Comparison of ENCODE assay signal across 8 mouse cellular contexts in genomic region chr14:74867076-74868042, GRCm38 (mm10).
DNase-seq lines count a peak whose midpoint lies in the region; ATAC-seq and TF ChIP-seq lines count a peak whose summit lies in the region.

No protein-coding gene starts in this region.

- no peaks in the 10 kb centered on the region for H3K27me3 ChIP-seq in limb, embryonic 14.5 days (ENCODE audit: control insufficient read depth, insufficient read depth, low read length)
- H3K27me3 ChIP-seq in stomach, embryonic 16.5 days (ENCODE audit: control insufficient read depth, insufficient read depth, low read length): no peaks in the 10 kb centered on the region

- H3K9ac ChIP-seq in limb, embryonic 14.5 days (ENCODE audit: low read depth, low read length, severe bottlenecking): no peak overlapping the region
- no peak overlapping the region for H3K9ac ChIP-seq in stomach, embryonic 16.5 days (ENCODE audit: low read length)

- no peaks in the 10 kb centered on the region for H3K9me3 ChIP-seq in limb, embryonic 14.5 days (ENCODE audit: control insufficient read depth, low read length)
- no peaks in the 10 kb centered on the region for H3K9me3 ChIP-seq in stomach, embryonic 16.5 days (replicated peaks; ENCODE audit: control insufficient read depth, low read length)

- H3K4me2 ChIP-seq in limb, embryonic 14.5 days (replicated peaks; ENCODE audit: low read depth, low read length, severe bottlenecking): peak overlapping the region; percentile 24
- H3K4me2 ChIP-seq in stomach, embryonic 16.5 days (ENCODE audit: low read depth, low read length): 0 out of 2 replicates have a peak overlapping the region, but pooled peaks have one; percentile 3

- TF ChIP-seq POLR2A in limb, embryonic 14.5 days (IDR thresholded peaks at IDR 0.05; ENCODE audit: borderline replicate concordance, extremely low read depth, insufficient read depth, insufficient read length): no peak

- peak; percentile 46; the same call in 1 of the 2 replicates for ATAC-seq in limb, embryonic 14.5 days (ENCODE audit: low FRiP score, low read depth)
- ATAC-seq in stomach, embryonic 16.5 days (ENCODE audit: insufficient read depth, low FRiP score): no peak

- no peak overlapping the region for H3K4me3 ChIP-seq in limb, embryonic 14.5 days (replicated peaks; ENCODE audit: low read length)
- no peak overlapping the region for H3K4me3 ChIP-seq in stomach, embryonic 16.5 days (replicated peaks; ENCODE audit: low read length)

- peaks cover 43% of the 10 kb centered on the region for H3K4me1 ChIP-seq in limb, embryonic 14.5 days (ENCODE audit: control insufficient read depth, insufficient read depth, low read length)
- peaks cover 39% of the 10 kb centered on the region for H3K4me1 ChIP-seq in stomach, embryonic 16.5 days (ENCODE audit: control insufficient read depth, insufficient read depth, low read length)

- WGBS in limb, embryonic 14.5 days: 38% methylated on average over 20 of the region's 20 CpGs
- WGBS in stomach, embryonic 16.5 days: 63% methylated on average over 20 of the region's 20 CpGs

- H3K27ac ChIP-seq in limb, embryonic 14.5 days (replicated peaks; ENCODE audit: low read depth, low read length): no peak overlapping the region; the same call in 1 of the 2 replicates
- H3K27ac ChIP-seq in stomach, embryonic 16.5 days (ENCODE audit: low read length): 0 out of 2 replicates have a peak overlapping the region, but pooled peaks have one; percentile 20

- H3K36me3 ChIP-seq in limb, embryonic 14.5 days (ENCODE audit: control insufficient read depth, insufficient read depth, low read length): no peaks in the 10 kb centered on the region
- H3K36me3 ChIP-seq in stomach, embryonic 16.5 days (ENCODE audit: control insufficient read depth, insufficient read depth, low read length): no peaks in the 10 kb centered on the region

- peak; percentile 48 for DNase-seq in lung, postnatal 36 days
- no peak for DNase-seq in lung, postnatal 10 days
- DNase-seq in heart, adult 9 months (ENCODE audit: low spot score in 2 of 2): peak; percentile 47 to 52
- no peak for DNase-seq in limb, embryonic 14.5 days (ENCODE audit: low spot score)
- DNase-seq in ovary, postnatal 14 days (ENCODE audit: low spot score): no peak
- DNase-seq in adrenal gland, adult 8-10 months: no peak
- no peak for DNase-seq in urinary bladder, postnatal 14 days (ENCODE audit: low spot score)

Comparison
In these comparisons a context has a peak if more than half of its experiments do, and no peak if none do; other contexts are left out.
1. DNase-seq: peak in lung, postnatal 36 days (single experiment) and heart, adult 9 months (2 of 2); none in lung, postnatal 10 days (single experiment), limb, embryonic 14.5 days (single experiment), ovary, postnatal 14 days (single experiment), adrenal gland, adult 8-10 months (single experiment) and urinary bladder, postnatal 14 days (single experiment).